Mouse (Mus musculus) liver, embryonic 16.5 days (tissue): Measurements from ENCODE around the gene Tsnax. TPM values are rescaled to one million over a fixed set of nuclear protein-coding genes. Genes with fewer than 3 reads are reported as not detected.

Experiments
- ATAC-seq: fragments of 200-750 bp; cut with Nextera tagmentation; 2 replicates; pipeline ENCODE4 v1.8.0; 2017; ENCODE audit warnings: low read depth, mild to moderate bottlenecking, moderate number of reproducible peaks, moderate library complexity
- H3K27ac ChIP-seq: fragments of 300-500 bp; sonication (generic); 2 replicates; pipeline ENCODE4 v1.5.1; 2014; ENCODE audit warnings: mild to moderate bottlenecking, low read length
- H3K27me3 ChIP-seq: fragments of 300-500 bp; sonication (generic); 2 replicates; pipeline ENCODE4 v1.6.1; 2014; ENCODE audit warnings: low read depth, low read length, mixed read lengths; ENCODE audit not compliant: control insufficient read depth, insufficient read depth
- H3K36me3 ChIP-seq: fragments of 300-500 bp; sonication (generic); 2 replicates; pipeline ENCODE4 v1.6.1; 2014; ENCODE audit warnings: mild to moderate bottlenecking; ENCODE audit not compliant: control insufficient read depth, insufficient read depth
- H3K4me1 ChIP-seq: fragments of 300-500 bp; sonication (generic); 2 replicates; pipeline ENCODE4 v1.6.1; 2014; ENCODE audit warnings: low read depth, low read length, mixed read lengths; ENCODE audit not compliant: control insufficient read depth
- H3K4me2 ChIP-seq: fragments of 300-500 bp; sonication (generic); 2 replicates; pipeline ENCODE4 v1.6.1; 2014; ENCODE audit warnings: low read depth, low read length, mixed read lengths
- H3K4me3 ChIP-seq: fragments of 300-500 bp; sonication (generic); 2 replicates; pipeline ENCODE4 v1.5.1; 2014; ENCODE audit warnings: low read depth, mild to moderate bottlenecking, low read length
- H3K9ac ChIP-seq: fragments of 300-500 bp; sonication (generic); 2 replicates; pipeline ENCODE4 v1.6.1; 2014; ENCODE audit warnings: low read depth, low read length
- H3K9me3 ChIP-seq: fragments of 300-500 bp; sonication (generic); replicated peaks from 2 replicates; pipeline ENCODE4 v1.6.1; 2016; ENCODE audit warnings: low read length; ENCODE audit not compliant: control insufficient read depth
- WGBS: fragments of 180-500 bp; shearing (Covaris S2); extraction: QIAGEN DNeasy Blood & Tissue Kit; methylation state at CpG from one replicate; pipeline ENCODE4 v1.1.7; 2014; ENCODE audit not compliant: insufficient replicate concordance; 5-methylcytosine and 5-hydroxymethylcytosine counted together
- microRNA-seq: library from miRNA; unstranded; fragments of <30 nt; microRNA quantifications from one replicate; pipeline ENCODE4, GENCODE M21; 2016
- polyA plus RNA-seq: library from polyadenylated mRNA; unstranded; fragments of >200 nt; fragmentation: Nextera tagmentation; extraction: Ambion mirVana; gene quantifications from 2 replicates; pipeline ENCODE4 v1.2.1, GENCODE M21; 2015

The Tsnax gene
- polyA plus RNA-seq, 1 experiment from 2014 or later: 35.1 TPM

- no peaks in the 10 kb centered on the region for H3K27me3 ChIP-seq
- H3K4me3 ChIP-seq: no peak overlapping the region
- ATAC-seq: no peak
- H3K9ac ChIP-seq: no peak overlapping the region
- no peaks in the 10 kb centered on the region for H3K36me3 ChIP-seq
- no peak overlapping the region for H3K27ac ChIP-seq
- H3K4me1 ChIP-seq: no peaks in the 10 kb centered on the region
- H3K4me2 ChIP-seq: no peak overlapping the region
- WGBS: 67% methylated on average over 19 of the region's 19 CpGs
- no peaks in the 10 kb centered on the region for H3K9me3 ChIP-seq
These were observed 67.9 kb downstream of the Tsnax start for GRCm38 (mm10) chr8:125080388-125081344.

DNA sequence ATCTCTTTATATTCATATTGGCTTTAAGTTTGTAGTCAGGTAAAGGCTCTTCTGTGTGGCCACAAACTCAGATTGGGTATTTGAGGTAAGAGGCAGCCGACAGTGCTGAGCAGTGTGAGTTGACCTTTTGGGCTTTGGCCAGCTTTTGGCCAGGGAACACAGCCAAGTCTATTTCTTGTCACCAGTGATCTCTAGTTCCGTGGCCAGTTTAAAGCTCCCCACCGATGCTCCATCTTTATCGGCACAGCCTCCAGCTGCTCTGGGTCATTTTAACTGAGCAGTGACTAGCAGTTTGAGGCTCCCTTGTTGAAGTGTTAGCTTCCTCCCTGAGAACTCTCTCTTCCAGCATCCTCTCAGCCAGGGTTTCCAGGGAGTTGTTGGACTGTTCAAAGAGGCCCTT, 70.9 kb downstream of the Tsnax start:
- Histone ChIP-seq H3K9me3 (no peaks in the 10 kb centered on the region), H3K4me2 (no peak overlapping the region), H3K4me1 (no peaks in the 10 kb centered on the region), H3K27me3 (no peaks in the 10 kb centered on the region), H3K36me3 (no peaks in the 10 kb centered on the region), H3K9ac (no peak overlapping the region), H3K4me3 (no peak overlapping the region), H3K27ac (no peak overlapping the region)
- ATAC-seq: no peak
- WGBS: 28% methylated on average over 4 of the region's 4 CpGs

Small RNA genes lying within 50 kb of the gene (microRNA-seq; reads per million reads assigned to microRNA genes)
- gene Gm22197: not detected

Other genes with a start within 250 kb of the Tsnax start
- 0.02 TPM in 2 replicates for gene Trim67, start 219.9 kb upstream of the Tsnax start, polyA plus RNA-seq
- 33.8 and 34.8 TPM in 2 replicates for gene Gnpat, start 150.0 kb upstream of the Tsnax start, polyA plus RNA-seq
- gene 2810004N23Rik, start 149.9 kb upstream of the Tsnax start, polyA plus RNA-seq: 14.7 and 16.9 TPM in 2 replicates
- gene Exoc8, start 115.3 kb upstream of the Tsnax start, polyA plus RNA-seq: 3.1 and 3.6 TPM in 2 replicates
- gene Sprtn, start 115.1 kb upstream of the Tsnax start, polyA plus RNA-seq: 4.8 and 4.9 TPM in 2 replicates
- 4.8 and 5.1 TPM in 2 replicates for gene Egln1, start 63.7 kb upstream of the Tsnax start, polyA plus RNA-seq
- 0.20 and 0.30 TPM in 2 replicates for gene Disc1, start 41.2 kb downstream of the Tsnax start, polyA plus RNA-seq